Mouse (Mus musculus): Measurements from ENCODE around the gene Fxyd2. TPM values are rescaled to one million over a fixed set of nuclear protein-coding genes. Genes with fewer than 3 reads are reported as not detected.

Gene Fxyd2
- polyA plus RNA-seq, 1 experiment from 2014 or later, result 0.56 TPM

DNA sequence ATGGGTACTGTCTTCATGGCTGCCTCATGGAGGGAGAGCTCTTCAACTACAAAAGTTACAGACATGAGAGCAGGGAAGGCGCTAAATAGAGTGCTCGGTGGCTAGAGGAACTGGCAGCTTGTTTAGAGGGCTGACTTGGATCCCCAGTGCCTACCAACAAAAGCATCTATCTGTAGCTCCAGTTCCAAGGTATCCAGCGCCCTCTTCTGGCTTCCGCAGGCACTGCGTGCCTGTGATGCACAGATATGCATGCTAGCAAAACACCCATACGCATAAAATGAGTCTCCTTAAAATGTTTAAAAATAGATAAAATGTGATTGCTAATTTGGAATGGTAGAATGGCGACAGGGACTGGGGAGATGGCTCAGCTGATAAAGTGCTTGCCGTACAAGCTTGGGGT, 21.7 kb downstream of the Fxyd2 start:
- no peak overlapping the region for H3K4me2 ChIP-seq (ENCODE audit: low read depth, severe bottlenecking)
- H3K9me3 ChIP-seq (ENCODE audit: control insufficient read depth, low read length), result no peaks in the 10 kb centered on the region
- no peaks in the 10 kb centered on the region for H3K27me3 ChIP-seq (ENCODE audit: control insufficient read depth, insufficient read depth, low read length)
- no peaks in the 10 kb centered on the region for H3K36me3 ChIP-seq (ENCODE audit: control insufficient read depth, insufficient read depth, low read length)
- no peak overlapping the region for H3K27ac ChIP-seq (replicated peaks; ENCODE audit: low read depth, low read length)
- no peak for ATAC-seq (ENCODE audit: insufficient number of reproducible peaks, low FRiP score, low TSS enrichment, low read depth)
- DNase-seq (ENCODE audit: low spot score), result peak; percentile 34
- no peak overlapping the region for H3K4me3 ChIP-seq (ENCODE audit: low read depth, low read length)
- WGBS, result 61% methylated on average over 8 of the region's 8 CpGs
- H3K9ac ChIP-seq (ENCODE audit: low read length), result no peak overlapping the region
- H3K4me1 ChIP-seq (ENCODE audit: control insufficient read depth, insufficient read depth, low read length), result no peaks in the 10 kb centered on the region

DNA sequence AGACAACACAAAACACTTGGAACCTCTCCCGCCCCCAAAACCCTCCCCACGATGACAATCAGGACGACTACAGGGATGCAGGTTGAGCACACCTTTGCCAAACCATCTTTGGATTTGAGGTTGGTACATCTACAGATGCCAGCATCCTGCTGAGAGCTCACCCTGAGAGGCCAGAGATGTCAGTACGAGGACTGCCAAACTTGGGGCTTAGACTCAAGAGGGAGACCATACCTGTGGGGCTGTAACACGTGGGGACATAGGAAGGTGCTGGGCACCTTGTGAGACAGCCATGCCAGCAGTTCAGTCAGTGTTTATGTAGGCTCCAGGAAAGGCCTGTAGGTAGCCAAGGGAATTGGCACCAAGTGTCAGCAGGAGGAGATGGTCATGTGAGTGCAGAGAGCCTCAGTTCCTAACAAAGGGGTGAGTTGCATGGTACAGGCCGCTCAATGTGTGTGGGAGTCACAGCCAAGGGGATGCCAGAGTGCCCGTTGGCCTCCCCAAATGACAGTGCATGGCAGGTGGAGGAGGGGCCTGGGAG, 23.4 kb downstream of the Fxyd2 start:
- WGBS, result 78% methylated on average over 7 of the region's 7 CpGs
- Histone ChIP-seq H3K36me3 (ENCODE audit: control insufficient read depth, insufficient read depth, low read length) (no peaks in the 10 kb centered on the region), H3K4me3 (ENCODE audit: low read depth, low read length) (no peak overlapping the region), H3K4me2 (ENCODE audit: low read depth, severe bottlenecking) (no peak overlapping the region), H3K9ac (ENCODE audit: low read length) (no peak overlapping the region), H3K27me3 (ENCODE audit: control insufficient read depth, insufficient read depth, low read length) (no peaks in the 10 kb centered on the region; the same call in 1 of the 2 replicates), H3K9me3 (ENCODE audit: control insufficient read depth, low read length) (no peaks in the 10 kb centered on the region), H3K27ac (replicated peaks; ENCODE audit: low read depth, low read length) (no peak overlapping the region), H3K4me1 (ENCODE audit: control insufficient read depth, insufficient read depth, low read length) (no peaks in the 10 kb centered on the region)
- no peak for ATAC-seq (ENCODE audit: insufficient number of reproducible peaks, low FRiP score, low TSS enrichment, low read depth)
- DNase-seq (ENCODE audit: low spot score), result no peak

DNA sequence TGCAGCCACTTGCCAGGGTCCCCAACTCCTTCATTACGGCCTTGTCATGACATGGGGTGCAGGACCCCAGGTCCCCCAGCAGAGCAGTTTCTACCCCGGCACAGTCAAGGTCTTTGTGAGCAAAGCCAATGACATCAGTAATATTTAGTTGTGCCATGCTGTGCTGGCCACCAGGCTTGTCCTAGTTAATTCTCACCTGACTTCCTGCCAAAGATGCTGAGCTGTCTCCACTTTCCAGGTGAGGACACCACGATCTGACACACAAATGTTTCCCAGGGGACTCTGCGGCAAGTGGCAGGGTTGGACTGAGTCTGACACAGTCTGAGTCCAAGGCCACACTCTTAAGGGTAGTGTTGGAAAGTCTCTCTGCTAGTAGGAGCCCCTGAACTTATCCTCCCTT, 27.0 kb downstream of the Fxyd2 start, which contains the start of gene Dscaml1:
Gene Dscaml1, plus strand, starts transcription at position 173 of the 400 bp plus-strand sequence.
- 85% methylated on average over 4 of the region's 4 CpGs for WGBS
- no peak for ATAC-seq (ENCODE audit: insufficient number of reproducible peaks, low FRiP score, low TSS enrichment, low read depth)
- H3K4me2 ChIP-seq (ENCODE audit: low read depth, severe bottlenecking), result no peak within 1 kb of the TSS
- no peaks in the 10 kb centered on the region for H3K36me3 ChIP-seq (ENCODE audit: control insufficient read depth, insufficient read depth, low read length)
- peaks cover 6% of the 10 kb centered on the region; the same call in 1 of the 2 replicates for H3K4me1 ChIP-seq (ENCODE audit: control insufficient read depth, insufficient read depth, low read length)
- no peak within 1 kb of the TSS for H3K9ac ChIP-seq (ENCODE audit: low read length)
- H3K9me3 ChIP-seq (ENCODE audit: control insufficient read depth, low read length), result peaks cover 3% of the 10 kb centered on the region; the same call in 1 of the 2 replicates
- no peak within 1 kb of the TSS for H3K4me3 ChIP-seq (ENCODE audit: low read depth, low read length)
- DNase-seq (ENCODE audit: low spot score), result no peak
- no peak within 1 kb of the TSS for H3K27ac ChIP-seq (replicated peaks; ENCODE audit: low read depth, low read length)
- peaks cover 27% of the 10 kb centered on the region for H3K27me3 ChIP-seq (ENCODE audit: control insufficient read depth, insufficient read depth, low read length)

DNA sequence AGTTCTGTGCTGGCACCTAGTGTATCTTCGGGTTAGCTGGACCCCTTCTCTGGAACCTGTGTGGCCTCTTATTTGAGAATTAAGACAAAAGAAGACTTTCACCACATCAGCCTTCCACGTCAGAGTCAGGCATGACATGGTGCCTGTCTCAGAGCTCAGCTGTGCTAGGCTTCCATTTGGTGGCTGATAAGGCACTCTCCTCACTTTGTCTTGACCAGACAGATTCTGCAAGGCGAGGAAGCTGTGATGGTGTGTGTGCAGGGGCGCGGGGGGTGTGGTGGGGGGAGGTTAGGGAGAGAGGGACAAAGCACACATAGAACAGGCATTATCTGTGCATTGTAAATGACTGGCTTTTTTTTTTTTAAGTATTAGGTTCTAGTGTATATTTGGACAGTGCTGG, 29.9 kb downstream of the Fxyd2 start:
- 34% methylated on average over 5 of the region's 5 CpGs for WGBS
- H3K27me3 ChIP-seq (ENCODE audit: control insufficient read depth, insufficient read depth, low read length), result peaks cover 39% of the 10 kb centered on the region

DNA sequence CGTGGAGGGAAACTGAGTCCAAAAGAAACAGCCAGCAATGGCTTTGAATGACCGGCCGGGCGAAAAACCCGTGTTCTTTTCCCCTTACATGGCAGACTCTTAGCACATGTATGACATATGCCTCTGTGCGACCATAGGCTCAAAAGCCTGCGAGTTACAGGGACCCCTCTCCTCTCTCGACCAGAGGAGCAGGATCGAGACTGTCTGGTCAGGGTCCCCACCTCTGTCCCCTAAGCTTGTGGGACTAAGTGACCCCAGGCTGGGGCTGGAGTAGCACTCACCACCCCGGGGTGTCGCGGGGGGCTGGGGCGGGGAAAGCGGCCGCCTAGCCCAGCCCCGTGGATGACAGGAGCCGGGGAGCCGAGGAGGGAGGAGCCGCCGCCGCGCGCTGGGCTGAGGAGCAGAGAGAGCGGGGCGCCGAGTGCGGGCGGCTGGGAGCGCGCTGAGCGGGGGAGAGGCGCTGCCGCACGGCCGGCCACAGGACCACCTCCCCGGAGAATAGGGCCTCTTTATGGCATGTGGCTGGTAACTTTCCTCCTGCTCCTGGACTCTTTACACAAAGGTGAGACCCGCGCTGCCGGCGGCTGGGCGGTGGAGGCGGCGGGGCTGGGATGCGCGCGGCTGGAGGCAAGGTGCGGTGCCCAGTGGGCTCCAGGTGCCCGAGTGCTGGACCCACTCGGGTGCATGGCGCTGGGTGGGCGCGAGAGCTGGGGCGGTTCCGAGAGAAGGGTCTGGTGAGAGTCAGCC, 30.7 kb downstream of the Fxyd2 start:
- DNase-seq (ENCODE audit: low spot score) (peak; percentile 54), ATAC-seq (ENCODE audit: insufficient number of reproducible peaks, low FRiP score, low TSS enrichment, low read depth) (0 out of 2 replicates have a peak, but pooled peaks have one; percentile 13)
- Histone ChIP-seq H3K27me3 (ENCODE audit: control insufficient read depth, insufficient read depth, low read length) (peaks cover 39% of the 10 kb centered on the region), H3K36me3 (ENCODE audit: control insufficient read depth, insufficient read depth, low read length) (no peaks in the 10 kb centered on the region), H3K9ac (ENCODE audit: low read length) (peak overlapping the region; percentile 9; the same call in 1 of the 2 replicates), H3K27ac (replicated peaks; ENCODE audit: low read depth, low read length) (no peak overlapping the region), H3K4me1 (ENCODE audit: control insufficient read depth, insufficient read depth, low read length) (peaks cover 6% of the 10 kb centered on the region; the same call in 1 of the 2 replicates), H3K9me3 (ENCODE audit: control insufficient read depth, low read length) (peaks cover 3% of the 10 kb centered on the region; the same call in 1 of the 2 replicates), H3K4me3 (ENCODE audit: low read depth, low read length) (peak overlapping the region; percentile 29), H3K4me2 (ENCODE audit: low read depth, severe bottlenecking) (peak overlapping the region; percentile 67)
- WGBS, result 3% methylated on average over 54 of the region's 54 CpGs

More for the DNA sequence above, 29.9 kb downstream of the Fxyd2 start:
- H3K9me3 ChIP-seq (ENCODE audit: control insufficient read depth, low read length), result peaks cover 3% of the 10 kb centered on the region; the same call in 1 of the 2 replicates
- H3K4me3 ChIP-seq (ENCODE audit: low read depth, low read length), result no peak overlapping the region
- no peak for ATAC-seq (ENCODE audit: insufficient number of reproducible peaks, low FRiP score, low TSS enrichment, low read depth)
- H3K4me2 ChIP-seq (ENCODE audit: low read depth, severe bottlenecking), result no peak overlapping the region
- no peak for DNase-seq (ENCODE audit: low spot score)
- H3K9ac ChIP-seq (ENCODE audit: low read length), result no peak overlapping the region
- no peaks in the 10 kb centered on the region for H3K36me3 ChIP-seq (ENCODE audit: control insufficient read depth, insufficient read depth, low read length)
- H3K27ac ChIP-seq (replicated peaks; ENCODE audit: low read depth, low read length), result no peak overlapping the region
- H3K4me1 ChIP-seq (ENCODE audit: control insufficient read depth, insufficient read depth, low read length), result peaks cover 6% of the 10 kb centered on the region; the same call in 1 of the 2 replicates

DNA sequence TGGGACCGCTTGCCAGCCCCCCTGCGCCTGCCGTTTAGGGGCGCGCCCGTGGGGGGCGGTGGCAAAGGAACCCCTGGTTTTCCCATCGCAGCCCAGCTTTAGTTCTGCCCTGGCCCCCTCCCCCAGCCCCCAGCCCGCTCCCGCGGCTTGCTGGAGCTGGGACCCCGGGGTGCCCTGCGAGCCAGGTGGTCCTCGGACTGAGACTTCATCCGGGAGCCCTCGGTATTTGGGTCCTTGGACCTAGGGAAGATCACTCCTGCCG, 31.2 kb downstream of the Fxyd2 start:
- Histone ChIP-seq H3K27ac (replicated peaks; ENCODE audit: low read depth, low read length) (no peak overlapping the region), H3K9me3 (ENCODE audit: control insufficient read depth, low read length) (peaks cover 3% of the 10 kb centered on the region; the same call in 1 of the 2 replicates), H3K4me1 (ENCODE audit: control insufficient read depth, insufficient read depth, low read length) (peaks cover 6% of the 10 kb centered on the region; the same call in 1 of the 2 replicates), H3K27me3 (ENCODE audit: control insufficient read depth, insufficient read depth, low read length) (peaks cover 39% of the 10 kb centered on the region), H3K9ac (ENCODE audit: low read length) (no peak overlapping the region), H3K4me2 (ENCODE audit: low read depth, severe bottlenecking) (peak overlapping the region; percentile 67), H3K4me3 (ENCODE audit: low read depth, low read length) (peak overlapping the region; percentile 29), H3K36me3 (ENCODE audit: control insufficient read depth, insufficient read depth, low read length) (no peaks in the 10 kb centered on the region)
- no peak for ATAC-seq (ENCODE audit: insufficient number of reproducible peaks, low FRiP score, low TSS enrichment, low read depth)
- DNase-seq (ENCODE audit: low spot score), result no peak
- WGBS, result 2% methylated on average over 17 of the region's 17 CpGs

DNA sequence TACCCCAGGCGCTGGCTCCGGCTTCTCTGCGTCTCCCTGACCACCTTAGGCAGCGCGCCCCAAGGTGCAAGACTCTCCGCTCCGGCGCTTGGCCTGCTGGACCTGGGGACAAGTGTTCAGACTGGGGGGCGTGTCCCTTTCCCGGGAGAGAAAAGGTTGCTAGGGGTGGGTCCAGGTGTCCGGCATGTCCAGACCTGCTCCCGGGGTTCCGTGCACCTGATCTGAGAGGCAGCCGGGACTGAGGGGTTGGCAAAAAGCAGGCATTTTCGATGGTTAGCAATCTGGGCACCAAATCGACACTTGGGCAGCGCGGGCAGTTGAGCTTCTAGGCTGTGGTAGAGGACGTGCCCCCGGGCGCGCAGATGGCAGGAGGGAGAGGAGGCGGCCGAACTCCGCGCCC, 31.7 kb downstream of the Fxyd2 start:
- Histone ChIP-seq H3K4me3 (ENCODE audit: low read depth, low read length) (peak overlapping the region; percentile 29; the same call in 1 of the 2 replicates), H3K4me2 (ENCODE audit: low read depth, severe bottlenecking) (peak overlapping the region; percentile 67), H3K9ac (ENCODE audit: low read length) (no peak overlapping the region), H3K27ac (replicated peaks; ENCODE audit: low read depth, low read length) (no peak overlapping the region), H3K36me3 (ENCODE audit: control insufficient read depth, insufficient read depth, low read length) (no peaks in the 10 kb centered on the region), H3K27me3 (ENCODE audit: control insufficient read depth, insufficient read depth, low read length) (peaks cover 39% of the 10 kb centered on the region), H3K9me3 (ENCODE audit: control insufficient read depth, low read length) (peaks cover 3% of the 10 kb centered on the region; the same call in 1 of the 2 replicates), H3K4me1 (ENCODE audit: control insufficient read depth, insufficient read depth, low read length) (peaks cover 6% of the 10 kb centered on the region; the same call in 1 of the 2 replicates)
- DNase-seq (ENCODE audit: low spot score), result peak; percentile 34
- ATAC-seq (ENCODE audit: insufficient number of reproducible peaks, low FRiP score, low TSS enrichment, low read depth), result no peak
- 5% methylated on average over 26 of the region's 26 CpGs for WGBS

DNA sequence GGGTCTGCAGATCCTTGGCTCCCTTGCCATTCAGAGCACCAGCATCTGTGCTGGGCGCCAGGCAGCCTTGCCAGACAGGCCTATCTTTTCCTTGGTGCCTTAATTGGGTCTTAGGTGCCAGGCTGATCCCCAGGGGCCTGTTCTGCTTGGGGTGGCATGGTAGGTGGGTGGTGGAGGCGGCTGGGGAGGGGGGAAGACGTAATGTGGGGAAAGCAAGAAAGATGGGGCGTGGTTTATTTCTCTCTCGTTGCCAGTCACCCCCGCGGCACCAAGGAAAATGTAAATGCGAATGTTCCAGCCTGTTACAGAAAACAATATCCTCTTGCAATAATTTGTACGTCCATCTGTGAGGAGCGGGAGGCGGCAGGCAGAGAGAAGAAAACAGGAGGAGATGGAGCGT, 33.2 kb downstream of the Fxyd2 start:
- Histone ChIP-seq H3K4me1 (ENCODE audit: control insufficient read depth, insufficient read depth, low read length) (peaks cover 6% of the 10 kb centered on the region; the same call in 1 of the 2 replicates), H3K4me3 (ENCODE audit: low read depth, low read length) (no peak overlapping the region), H3K9ac (ENCODE audit: low read length) (no peak overlapping the region), H3K9me3 (ENCODE audit: control insufficient read depth, low read length) (peaks cover 3% of the 10 kb centered on the region; the same call in 1 of the 2 replicates), H3K27ac (replicated peaks; ENCODE audit: low read depth, low read length) (no peak overlapping the region), H3K36me3 (ENCODE audit: control insufficient read depth, insufficient read depth, low read length) (no peaks in the 10 kb centered on the region), H3K4me2 (ENCODE audit: low read depth, severe bottlenecking) (no peak overlapping the region), H3K27me3 (ENCODE audit: control insufficient read depth, insufficient read depth, low read length) (peaks cover 39% of the 10 kb centered on the region)
- WGBS, result 72% methylated on average over 12 of the region's 12 CpGs
- no peak for DNase-seq (ENCODE audit: low spot score)
- ATAC-seq (ENCODE audit: insufficient number of reproducible peaks, low FRiP score, low TSS enrichment, low read depth), result no peak

Measured in limb, embryonic 11.5 days (tissue).